Mouse (Mus musculus) adrenal gland, postnatal 36 days (tissue): ENCODE results near the gene Acap1. TPM values are rescaled to one million over a fixed set of nuclear protein-coding genes. Genes with fewer than 3 reads are reported as not detected.
"Not testable (repeated sequence)": the region's sequence is repeated elsewhere in the genome, so short reads cannot be mapped to it uniquely, and the experiment has no call there.

Source experiments
- DNase-seq, 2 experiments: peaks; one replicate each; pipeline ENCODE4 v3.0.0; 2021; ENCODE audit warnings: mixed read lengths in 1 of 2
- long read RNA-seq, 2 experiments: library from polyadenylated mRNA; stranded (forward); transcript quantifications; one replicate each; pipeline ENCODE4 v2.0.0; 2021; ENCODE audit warnings: borderline sequencing depth in 2 of 2
- total RNA-seq, 2 experiments: library from RNA; stranded (reverse); gene quantifications; 2 replicates each; pipeline ENCODE4 v1.2.3; 2021

Acap1 gene
- under 1 TPM; 0.23 to 0.89 TPM for total RNA-seq
- long read RNA-seq, experiment 1, partial matches to known transcripts = 1 of 1 reads
- long read RNA-seq, experiment 1, other reads (novel, unspliced or antisense) = 0 of 1 reads
- long read RNA-seq, experiment 2, partial matches to known transcripts = 1 of 1 reads
- long read RNA-seq, experiment 2, other reads (novel, unspliced or antisense) = 0 of 1 reads

DNA sequence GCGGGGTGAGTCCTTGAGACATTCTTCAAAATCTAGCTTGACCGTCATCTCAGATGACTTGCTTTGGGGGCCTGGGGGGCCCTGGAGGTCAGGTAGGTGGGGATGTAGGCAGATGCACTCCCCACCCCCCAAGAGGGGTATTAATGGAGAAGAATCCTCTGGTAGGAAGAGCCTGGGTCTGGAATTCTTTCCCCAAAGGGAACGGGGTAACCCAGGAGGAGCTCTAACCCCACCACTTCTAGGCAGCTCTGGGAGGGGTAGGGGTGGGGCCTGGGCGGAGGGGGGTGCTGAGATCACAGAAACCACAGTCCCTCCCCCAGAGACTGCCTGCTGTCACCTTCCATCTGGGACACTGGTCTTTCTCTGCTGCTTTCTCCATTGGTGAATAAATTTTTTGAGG is at the start of gene Acap1:
Acap1 (minus strand) TSS at position 249 of the 400 bp plus-strand sequence.
- DNase-seq = no peak

DNA sequence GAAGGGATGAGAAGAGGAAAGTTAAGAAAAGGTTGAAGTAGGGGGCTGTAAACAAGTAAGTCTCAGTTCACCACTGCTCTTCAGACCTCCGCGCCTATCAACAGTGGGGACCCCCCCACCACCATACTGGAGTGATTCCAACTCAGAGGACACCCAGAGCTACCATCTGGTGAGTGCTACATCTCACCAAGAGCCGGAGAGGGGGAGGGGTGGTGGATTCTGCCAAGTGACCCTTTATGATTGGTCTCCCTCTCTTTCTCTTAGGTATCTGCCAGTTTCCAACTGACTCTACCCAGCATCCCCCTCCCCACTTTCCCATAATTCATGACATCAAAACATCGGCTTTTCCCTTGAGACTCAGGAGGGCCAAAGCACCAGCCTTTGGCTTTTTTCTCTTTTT is 45.6 kb upstream of the Acap1 start:
- DNase-seq = no peak

DNA sequence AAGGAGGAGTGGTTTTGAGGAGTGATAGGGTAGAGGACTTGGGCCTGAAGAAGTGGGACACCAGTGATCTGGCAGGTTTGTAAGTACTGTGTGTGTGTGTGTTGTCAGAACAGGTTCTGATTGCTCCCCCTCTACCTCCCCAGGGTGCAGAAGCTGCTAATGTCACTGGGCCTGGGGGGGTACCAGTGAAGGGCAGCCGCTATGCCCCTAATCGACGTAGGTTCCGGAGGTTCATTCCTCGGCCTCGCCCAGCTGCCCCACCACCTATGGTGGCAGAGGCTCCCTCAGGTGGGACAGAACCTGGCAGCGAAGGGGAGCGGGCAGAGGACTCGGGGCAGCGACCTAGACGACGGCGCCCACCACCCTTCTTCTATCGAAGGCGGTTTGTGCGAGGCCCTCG is 44.4 kb upstream of the Acap1 start:
- DNase-seq = no peak

DNA sequence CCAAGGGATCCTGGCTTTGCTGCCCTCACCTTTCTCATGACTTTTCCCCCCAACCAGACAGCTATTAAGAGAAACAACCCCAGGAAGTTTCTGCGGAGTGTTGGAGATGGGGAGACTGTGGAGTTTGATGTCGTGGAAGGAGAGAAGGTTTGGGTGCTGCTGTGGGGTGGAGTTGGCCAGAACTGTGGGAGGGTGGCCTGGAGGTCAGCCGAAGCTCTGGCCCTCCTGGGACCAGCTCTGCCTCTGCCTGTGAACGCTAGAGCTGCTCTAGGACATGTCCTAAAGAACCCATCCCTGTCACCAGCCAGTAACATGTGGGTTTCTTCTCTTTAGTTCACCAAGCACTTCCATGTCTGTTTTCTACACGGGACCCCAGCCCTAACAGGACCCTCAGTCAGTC is 43.8 kb upstream of the Acap1 start:
- DNase-seq = no peak

DNA sequence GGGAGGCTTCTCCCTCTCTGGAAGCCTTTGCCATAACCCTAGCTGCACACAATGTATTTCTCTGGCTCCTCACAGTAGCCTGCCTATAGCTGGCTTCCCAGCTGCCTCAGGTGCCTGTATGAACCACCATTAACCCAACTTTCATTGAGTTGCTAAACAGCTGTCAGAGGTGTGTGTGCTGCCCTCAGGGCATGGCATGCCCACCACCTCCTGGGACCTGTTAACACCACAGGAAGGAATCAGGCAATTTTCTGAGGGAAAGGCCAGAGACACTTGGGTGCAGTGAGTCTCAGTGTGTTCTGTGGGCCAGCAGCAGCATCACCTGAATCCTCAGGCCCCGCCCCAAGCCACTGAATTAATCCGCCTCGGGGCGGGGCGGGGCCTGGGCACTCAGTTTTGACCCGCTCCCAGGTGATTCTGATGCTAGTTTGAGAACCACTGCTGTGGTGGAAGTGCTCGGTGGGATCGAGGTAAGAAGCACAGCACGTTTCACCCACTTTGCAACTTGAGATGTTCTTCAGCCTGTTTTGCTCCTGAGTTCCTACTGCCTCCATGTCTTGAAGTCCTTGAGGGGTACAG is 43.2 kb upstream of the Acap1 start:
- DNase-seq = no peak

DNA sequence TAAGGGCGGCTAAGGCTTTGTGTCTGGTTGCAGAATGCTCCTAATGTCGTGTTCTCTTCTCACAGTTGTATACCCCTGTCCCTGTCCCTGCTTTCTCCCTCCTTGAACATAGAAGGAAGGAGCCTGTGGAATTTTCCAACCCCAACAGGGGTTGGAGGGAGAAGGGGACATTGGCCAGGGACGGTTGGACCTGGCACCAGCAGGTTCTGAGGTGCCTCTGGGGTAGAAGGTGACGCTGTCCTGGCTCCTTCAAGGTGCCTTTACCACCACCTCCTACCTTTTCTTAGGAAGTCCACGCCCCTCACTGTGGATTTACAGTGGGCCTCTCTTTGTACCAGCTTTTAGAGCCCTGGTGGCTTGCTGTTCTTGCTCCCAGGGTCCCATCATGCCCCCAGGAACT is 42.5 kb upstream of the Acap1 start:
- DNase-seq = no peak

DNA sequence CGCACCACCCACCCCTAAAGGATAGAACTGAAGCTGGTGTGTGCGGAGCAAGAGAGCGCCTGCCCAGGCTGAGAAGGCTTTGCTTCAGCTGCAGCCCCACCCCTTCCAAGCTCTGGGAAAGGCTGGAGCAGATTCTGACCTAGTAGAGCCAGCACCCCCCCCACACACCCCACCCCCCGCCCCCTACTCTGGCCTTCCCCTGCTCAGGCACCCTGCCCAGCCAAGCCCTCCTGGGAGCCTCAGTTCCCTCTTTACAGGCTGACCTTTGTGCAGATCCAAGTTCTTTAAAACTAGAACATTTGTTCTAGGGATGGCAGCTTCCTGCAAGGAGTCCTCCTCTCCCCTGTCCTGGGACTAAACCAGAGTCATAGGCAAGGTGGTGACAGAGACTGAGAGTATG is 42.0 kb upstream of the Acap1 start:
- peak in 1 of 2 experiments; percentile 59 for DNase-seq

DNA sequence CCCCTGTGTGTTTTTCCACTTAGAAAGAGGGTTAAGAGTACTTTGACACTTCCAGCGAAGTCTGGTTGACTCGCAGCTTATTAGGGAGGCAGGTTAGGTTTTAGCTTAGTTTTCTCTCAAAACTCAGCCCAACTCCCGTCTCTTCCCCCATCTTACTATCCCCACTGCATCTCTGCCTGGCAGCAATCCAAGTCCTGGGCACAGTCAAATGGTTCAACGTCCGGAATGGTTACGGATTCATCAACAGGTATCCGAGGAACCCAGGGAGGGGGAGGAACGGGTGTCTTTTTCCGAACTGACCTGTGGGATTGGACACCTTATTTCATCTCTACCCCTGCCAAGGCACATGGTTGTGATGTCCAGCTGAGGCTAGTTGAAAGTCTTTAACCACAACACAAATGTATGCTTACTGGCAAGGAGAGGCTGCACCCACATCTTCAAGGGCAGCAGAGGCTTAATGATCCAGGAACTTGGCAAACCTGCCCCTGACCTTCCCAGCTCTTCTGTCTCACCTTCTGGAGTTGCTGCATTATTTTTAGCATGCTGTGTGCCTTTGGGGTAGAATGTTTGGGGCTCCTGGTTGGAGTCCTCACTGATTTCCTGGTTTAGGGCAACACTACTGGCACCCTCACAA is 41.5 kb upstream of the Acap1 start:
- DNase-seq = no peak

DNA sequence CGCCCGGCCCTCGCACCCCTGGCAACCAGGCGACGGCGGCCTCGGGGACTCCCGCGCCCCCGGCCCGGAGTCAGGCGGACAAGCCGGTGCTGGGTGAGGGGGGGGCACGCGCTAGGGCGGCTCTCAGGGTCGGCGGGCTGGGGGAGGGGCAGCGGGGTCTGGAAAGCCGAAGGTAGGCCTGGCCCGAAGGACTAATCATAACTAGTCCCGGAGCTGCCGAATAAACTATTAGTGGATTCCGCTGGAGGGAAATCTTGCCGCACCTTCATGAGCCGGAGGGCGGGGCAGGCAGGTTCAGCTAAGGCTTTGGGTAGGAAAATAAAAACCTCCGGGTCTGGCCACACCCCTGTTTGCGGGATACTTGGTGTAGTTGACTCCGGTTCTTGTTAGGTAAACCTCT is 40.8 kb upstream of the Acap1 start:
- DNase-seq = no peak

DNA sequence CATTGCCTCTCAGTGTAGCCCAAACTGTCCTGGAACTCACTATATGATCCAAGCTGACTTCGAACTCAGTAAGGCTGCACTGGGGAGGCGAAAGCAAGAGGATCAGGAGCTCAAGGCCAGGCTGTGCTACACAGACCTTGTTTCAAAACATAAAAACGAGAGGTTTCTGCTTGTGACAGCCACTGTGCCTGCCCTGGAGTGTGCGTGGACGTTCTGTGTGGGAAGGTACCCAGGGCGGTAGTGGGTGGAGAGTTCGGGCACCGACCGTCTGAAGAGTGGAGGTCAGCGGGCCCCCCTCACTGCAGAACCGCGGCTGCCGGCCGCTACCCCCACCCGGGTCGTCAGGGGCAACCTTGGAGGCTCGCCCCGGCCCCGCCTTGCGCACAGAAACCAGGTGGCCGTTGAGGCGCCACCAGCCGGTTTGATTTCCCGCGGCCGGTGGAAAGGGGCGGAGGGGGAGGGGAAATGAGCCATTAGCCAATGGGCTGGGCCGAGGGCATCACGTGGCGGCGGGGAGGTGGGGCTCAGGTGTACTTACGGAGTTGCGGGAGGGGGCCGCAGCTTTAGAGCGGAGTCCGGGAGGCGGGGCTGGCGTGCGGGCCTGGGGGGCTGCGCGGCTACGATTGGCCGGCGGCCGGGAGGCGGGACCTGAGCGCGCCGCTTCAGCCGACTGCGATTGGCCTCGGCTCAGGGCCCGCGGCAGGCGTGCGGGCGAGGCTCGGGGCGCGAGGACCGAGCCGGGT is 40.0 kb upstream of the Acap1 start, which contains the start of gene Ybx2:
Ybx2 (plus strand) TSS at position 660 of the 743 bp plus-strand sequence.
- peak; percentile 90 to 94 for DNase-seq

DNA sequence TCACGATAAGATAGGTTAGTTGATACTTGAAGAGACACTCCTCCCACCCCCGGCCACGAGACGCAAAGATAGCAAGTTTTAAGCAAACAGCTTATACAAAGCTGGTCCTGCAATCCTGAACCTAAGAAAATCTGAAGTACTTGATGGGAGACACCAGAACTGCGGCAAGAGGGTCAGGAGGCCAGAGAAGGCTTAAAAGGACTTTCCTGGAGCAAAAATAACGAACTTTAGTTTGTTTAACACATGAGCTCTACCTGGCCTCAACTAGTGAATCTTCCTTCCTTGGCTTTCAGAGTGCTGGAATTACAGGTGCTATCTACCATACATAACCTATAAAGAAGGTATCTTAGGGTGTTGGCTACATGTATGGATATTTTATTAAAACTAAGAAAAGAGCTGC is 39.3 kb upstream of the Acap1 start:
- DNase-seq = no peak

DNA sequence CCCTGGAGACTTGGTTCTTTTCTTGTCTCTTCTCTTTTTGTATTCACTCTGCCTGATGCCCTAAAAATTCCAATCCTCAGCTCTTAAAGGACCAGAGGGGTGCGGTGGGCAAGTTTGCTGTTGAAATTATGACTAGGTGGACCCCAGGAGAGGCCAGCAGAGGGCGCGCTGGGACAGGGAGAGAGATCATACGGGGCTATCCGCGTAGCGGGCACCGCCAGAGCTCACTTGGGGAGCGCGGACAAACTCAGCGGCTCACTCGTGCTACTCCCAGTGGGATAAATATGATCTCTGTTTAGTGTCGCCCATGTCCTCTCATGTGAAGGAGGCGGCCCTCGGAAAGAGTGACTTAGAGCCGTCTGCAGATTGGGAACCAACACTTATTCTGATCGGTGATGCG is 38.8 kb upstream of the Acap1 start:
- DNase-seq = peak; percentile 94 to 96

DNA sequence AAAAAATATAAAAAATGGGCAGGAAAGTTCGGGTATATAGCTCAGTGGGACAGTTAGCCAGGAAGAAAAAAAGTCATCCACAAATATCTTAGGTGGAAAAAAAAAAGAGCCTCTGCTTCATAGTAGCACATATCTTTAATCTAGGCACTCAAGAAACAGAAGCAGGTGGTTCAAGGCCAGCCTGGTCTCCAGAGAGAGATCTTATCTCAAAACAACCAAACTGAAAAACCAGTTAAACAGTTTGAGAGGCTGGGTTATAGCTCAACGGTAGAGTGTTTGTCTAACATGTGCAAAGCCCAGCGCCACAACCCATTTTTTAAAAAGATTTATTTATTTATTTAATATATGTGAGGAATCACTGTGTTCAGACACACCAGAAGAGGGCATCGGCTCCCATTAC is 37.7 kb upstream of the Acap1 start:
- no peak for DNase-seq

DNA sequence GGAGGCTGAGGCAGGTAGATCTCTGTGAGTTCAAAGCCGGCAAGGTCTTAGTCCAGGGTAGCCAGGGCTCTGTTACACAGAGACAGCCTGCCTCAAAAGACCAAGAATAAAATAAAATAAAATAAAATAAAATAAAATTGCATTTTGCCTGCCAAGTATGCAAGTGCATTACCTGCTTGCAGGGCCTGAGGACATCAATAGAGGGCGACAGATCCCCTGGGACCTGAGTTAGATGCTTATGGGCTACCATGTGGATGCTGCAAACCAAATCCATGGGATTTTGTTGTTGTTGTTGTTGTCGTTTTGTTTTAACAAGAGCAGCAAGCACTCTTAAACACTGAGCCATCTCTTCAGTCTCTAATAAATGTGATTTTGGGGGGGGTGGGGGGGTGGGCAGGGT is 36.9 kb upstream of the Acap1 start:
- DNase-seq = no peak

DNA sequence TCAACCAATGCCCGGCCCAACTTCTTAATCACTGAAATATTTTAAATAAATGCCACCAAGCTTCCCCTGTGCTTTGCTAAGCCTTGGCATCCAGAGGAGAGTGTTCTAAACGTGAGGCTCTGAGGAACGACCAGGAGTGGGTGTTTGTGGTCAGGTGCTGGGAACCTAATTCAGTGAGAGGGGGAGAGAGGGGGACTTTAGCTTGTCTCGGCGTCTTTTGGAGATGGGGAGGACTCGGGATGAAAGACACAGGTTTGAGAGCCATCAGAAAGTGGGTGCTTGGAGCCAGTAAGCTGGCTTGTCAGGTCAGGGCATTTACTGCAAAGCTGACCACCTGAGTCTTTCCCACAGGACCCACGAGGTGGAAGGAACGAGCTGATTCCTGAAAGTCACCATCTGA is 36.4 kb upstream of the Acap1 start:
- DNase-seq = no peak

DNA sequence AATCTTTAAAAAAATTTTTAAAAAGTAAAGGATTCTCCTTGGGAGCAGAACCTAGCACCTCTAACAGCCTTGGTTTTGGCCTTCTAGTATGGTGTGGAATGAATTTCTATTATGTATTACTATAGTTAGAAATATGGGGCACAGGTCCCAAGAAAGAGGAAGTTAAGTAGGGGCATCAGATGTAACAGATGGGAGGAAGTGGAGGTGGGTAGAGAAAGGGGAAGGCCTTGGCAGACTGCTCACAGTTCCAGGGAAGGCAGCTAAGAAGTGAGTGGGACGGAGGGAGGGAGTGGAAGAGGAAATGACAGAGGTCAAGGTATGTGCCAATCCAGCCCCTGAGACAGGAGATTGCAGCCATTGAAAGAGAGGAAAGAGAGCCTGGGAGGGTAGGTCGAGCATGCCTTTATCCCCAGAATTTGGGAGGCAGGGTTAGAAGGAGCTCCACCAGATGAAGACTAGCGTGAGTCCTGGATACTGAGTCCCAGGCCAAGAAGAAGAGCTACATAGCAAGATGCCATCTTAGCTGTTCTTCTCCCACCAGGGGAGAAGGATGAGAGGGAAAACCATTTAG is 35.7 kb upstream of the Acap1 start:
- no peak for DNase-seq

DNA sequence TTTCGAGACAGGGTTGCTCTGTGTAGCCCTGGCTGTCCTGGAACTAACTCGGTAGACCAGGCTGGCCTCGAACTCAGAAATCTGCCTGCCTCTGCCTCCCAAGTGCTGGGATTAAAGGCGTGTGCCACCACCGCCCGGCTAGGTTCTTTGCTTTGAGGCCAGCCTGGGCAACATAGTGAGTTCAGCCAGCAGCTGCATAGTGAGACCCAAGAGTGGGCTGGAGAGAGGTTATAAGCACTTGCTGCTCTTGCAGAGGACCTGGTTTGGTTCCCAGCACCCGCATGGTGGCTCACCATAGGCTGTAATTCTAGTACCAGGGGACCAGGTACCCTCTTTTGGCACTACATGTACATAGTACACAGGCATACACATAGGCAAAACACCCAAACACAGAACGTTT is 34.8 kb upstream of the Acap1 start:
- not testable (repeated sequence) for DNase-seq

DNA sequence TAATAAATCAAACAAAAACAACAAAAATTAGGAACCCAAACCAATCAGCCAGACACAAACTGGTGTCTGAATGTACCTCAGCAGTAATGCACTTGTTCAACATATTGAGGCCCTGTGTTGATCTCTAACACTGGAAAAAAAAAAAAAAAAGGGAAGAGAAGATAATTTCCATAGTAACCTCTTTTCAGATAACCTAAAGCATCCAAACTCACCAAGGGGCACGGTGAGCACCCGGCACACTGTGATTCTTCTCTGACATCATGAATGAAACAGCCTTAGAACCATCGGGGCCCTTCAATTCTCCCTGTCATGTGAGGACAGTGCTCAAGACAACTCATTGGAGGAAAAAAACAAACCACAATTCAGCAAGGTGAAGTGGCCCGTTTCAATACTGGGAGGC is 34.4 kb upstream of the Acap1 start:
- DNase-seq = no peak

DNA sequence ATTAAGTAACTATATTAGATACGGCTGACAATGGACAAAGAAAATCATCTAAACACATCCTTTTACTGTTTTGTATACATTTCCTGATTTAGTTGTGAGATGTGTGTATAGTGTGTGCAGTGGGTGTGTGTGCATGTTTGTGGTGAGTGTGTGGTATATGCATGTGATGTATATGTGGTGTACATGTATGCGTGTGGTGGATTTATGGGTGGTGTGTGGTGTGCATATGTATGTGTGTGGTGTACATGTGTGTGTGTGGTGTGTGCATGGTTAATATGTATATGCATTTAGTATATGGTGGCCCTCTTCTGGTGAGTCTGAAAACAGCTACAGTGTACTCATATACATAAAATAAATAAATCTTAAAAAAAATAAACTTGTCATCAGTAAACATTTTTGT is 32.2 kb upstream of the Acap1 start:
- DNase-seq = no peak

DNA sequence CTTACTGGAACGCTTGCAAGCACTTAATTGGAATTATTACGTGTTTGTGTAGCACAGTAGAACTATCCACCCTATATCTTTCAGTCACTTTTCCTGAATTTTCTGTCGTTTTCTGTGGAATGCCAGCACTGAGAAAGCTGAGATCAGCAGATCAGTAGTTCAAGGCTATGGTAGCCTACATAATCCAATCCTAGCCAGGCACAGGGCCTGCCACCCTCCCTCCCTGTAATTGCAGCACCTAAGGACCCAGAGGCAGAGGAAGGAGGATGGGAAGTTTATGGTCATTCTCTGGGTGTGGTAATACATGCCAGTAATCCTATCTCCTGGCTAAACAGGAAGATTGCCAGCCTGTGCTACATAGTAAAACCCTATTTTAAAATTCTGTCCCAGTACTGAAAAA is 27.5 kb upstream of the Acap1 start:
- DNase-seq = no peak

DNA sequence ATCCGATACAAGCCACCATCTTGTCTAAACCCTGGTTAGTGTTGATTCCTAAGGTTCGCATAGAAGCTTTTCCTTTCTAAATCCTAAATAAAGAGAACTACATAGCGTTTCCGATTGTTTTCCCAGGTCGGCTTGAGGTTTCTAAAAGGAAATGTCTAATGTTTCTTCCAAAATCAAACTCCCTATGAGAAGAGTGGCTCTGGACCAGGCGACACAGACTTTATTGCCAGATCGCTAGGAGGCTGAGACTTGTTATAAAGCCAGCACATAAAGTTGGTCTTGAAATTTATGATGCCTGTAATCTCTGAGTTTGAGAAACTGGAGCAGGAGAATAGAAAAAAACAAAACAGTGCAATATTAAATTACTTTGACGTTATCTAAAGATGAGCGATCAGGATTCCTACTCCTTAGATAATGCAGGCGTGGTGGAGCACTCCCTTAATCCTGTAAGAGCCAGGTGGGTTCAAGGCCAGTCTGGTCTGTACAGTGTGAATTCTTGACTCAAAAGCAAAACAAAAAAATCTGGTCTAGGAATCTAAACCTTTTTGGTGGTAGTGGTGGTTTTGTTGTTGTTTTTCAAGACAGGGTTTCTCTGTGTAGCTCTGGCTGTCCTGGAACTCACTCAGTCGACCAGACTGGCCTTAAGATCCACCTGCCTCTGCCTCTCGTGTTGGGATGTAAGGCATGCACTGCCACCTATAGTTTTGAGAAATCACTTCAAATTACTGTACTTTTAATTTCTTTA is 26.8 kb upstream of the Acap1 start:
- no peak for DNase-seq
